Mouse (Mus musculus): ENCODE measurements around the gene Rnf114. TPM values are rescaled to one million over a fixed set of nuclear protein-coding genes. Genes with fewer than 3 reads are reported as not detected.

Rnf114 gene
- 112 TPM for total RNA-seq (2023)

DNA sequence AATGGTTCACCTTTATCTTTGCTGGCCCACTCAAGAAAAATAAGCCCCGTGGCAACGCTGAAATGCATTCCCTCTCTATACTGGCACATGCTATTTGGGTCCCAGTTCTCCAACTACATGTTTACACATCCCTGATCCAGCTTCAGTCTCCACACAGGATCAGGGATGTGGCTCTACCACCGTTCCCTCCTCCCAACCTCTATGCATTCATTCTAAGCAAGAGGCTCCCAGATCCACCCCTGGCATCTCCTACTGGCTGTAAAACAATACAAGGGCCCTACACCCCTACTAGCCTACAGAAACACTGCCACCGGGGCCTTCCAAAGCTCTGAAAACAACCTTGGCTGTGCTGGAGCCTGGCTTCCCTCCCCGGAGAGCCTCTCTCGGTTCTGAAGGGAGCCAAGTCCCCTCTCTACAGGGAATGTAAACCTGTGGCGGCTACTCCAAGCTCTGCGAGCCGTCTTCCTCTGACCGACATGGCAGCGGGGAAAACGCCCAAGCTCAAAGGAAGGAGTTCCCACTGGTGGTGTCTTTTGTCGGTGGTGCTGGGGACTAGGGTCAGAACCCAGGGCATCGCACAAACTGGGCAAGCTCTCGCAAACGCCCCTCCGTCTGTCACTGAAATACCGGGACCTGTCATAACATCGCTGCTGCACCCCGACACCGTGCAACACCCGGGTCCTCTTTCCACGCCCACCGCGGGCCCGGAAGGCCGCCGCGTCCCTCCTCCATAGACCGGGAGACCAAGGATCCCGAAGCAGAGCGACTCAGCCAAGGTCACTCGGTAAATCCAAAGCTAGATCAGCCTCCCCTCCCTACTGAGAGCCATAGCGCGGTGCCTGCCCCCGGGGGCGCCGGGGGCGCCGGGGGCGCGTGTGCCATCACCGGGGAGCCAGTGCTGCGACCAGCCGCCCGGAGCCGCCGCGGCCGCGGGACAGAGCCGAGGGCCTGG lies at the start of gene Rnf114:
Gene Rnf114 (plus strand): TSS at position 889 of the 952 bp plus-strand sequence.

DNA sequence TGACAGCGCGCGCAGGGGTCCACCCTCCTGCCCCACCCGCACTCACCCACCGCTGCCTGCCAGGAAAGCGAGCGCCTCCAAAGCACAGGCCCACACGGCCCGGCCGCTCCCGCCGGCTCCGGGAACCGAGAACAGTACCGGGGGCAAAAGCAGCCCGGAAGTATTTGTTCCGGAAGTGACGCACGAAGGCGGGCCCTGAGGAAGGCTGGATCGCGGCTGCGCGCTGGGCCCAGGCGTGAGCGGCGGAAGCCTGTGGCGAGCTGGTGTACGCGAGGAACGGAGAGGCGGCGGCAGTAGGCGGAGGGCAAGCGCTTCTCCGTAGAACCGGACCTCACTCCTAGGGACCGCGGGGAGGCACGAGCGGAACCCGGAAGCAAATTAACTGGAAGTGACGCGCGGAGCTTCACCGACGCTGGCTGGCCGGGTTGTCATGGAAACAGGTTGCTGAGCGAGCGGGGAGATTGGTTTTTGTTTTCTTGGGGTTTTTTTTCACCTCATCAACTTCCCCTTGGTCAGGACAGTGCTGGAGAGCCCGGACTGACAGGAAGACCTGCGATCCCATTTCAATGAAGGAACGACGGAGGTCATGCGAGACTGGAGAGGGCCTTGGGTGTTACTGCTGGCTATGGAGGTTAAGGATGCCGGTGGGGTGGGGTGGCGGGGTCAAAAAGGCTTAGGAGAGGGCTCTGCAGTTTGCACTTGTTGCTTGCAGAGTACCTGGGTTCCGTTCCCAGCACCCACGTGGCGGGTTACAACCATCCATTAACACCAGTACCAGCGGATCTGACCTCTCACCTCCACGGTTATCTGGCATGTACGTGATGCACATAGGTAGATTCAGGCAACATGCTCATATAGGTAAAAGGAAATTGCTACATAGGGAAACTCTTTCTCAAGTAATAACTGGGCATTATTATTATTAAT lies 530 bp downstream of the Rnf114 start, which contains the start of gene Spata2:
Gene Spata2 (minus strand): TSS at position 175 of the 924 bp plus-strand sequence.

GRCm38 (mm10) chr2:167537476-167538297 lies 45.2 kb downstream of the Rnf114 start, which contains the start of gene Snai1:
Snai1 (plus strand) TSS chr2:167538195.

Other genes with a start within 250 kb of the Rnf114 start
- 30.2 TPM for gene B4galt5, start 143.5 kb upstream of the Rnf114 start, total RNA-seq (2023)
- gene Slc9a8, start 70.9 kb upstream of the Rnf114 start, total RNA-seq (2023) = 96.5 TPM
- 47.3 TPM for gene Spata2, start 242 bp downstream of the Rnf114 start, total RNA-seq (2023)
- gene Snai1, start 45.5 kb downstream of the Rnf114 start, total RNA-seq (2023) = 2.0 TPM
- 91.0 TPM for gene Ube2v1, start 139.4 kb downstream of the Rnf114 start, total RNA-seq (2023)
- gene Gm20431, start 168.9 kb downstream of the Rnf114 start, total RNA-seq (2023) = 33.4 TPM
- 52.7 TPM for gene Cebpb, start 196.3 kb downstream of the Rnf114 start, total RNA-seq (2023)
- gene Tmem189, start 197.2 kb downstream of the Rnf114 start, total RNA-seq (2023) = 63.2 TPM

All from CD4-positive naive resting alpha-beta T cell, adult 76 days (primary cell).